Mouse (Mus musculus) neural tube, embryonic 15.5 days (tissue): Measurements from ENCODE around the gene Neu2. TPM values are rescaled to one million over a fixed set of nuclear protein-coding genes. Genes with fewer than 3 reads are reported as not detected.
"Not testable (repeated sequence)": the region's sequence is repeated elsewhere in the genome, so short reads cannot be mapped to it uniquely, and the experiment has no call there.

Experiments
- ATAC-seq: fragments of 200-750 bp; cut with Nextera tagmentation; 2 replicates; pipeline ENCODE4 v1.8.0; 2017; ENCODE audit warnings: mild to moderate bottlenecking, moderate TSS enrichment, moderate library complexity; ENCODE audit not compliant: low FRiP score
- H3K27ac ChIP-seq: fragments of 300-500 bp; sonication (generic); replicated peaks from 2 replicates; pipeline ENCODE4 v1.5.1; 2015; ENCODE audit warnings: mild to moderate bottlenecking, inconsistent platforms
- H3K27me3 ChIP-seq: fragments of 300-500 bp; sonication (generic); replicated peaks from 2 replicates; pipeline ENCODE4 v1.6.1; 2015; ENCODE audit warnings: inconsistent platforms
- H3K36me3 ChIP-seq: fragments of 300-500 bp; sonication (generic); 2 replicates; pipeline ENCODE4 v1.6.1; 2015; ENCODE audit warnings: inconsistent platforms
- H3K4me1 ChIP-seq: fragments of 300-500 bp; sonication (generic); 2 replicates; pipeline ENCODE4 v1.6.1; 2015; ENCODE audit warnings: inconsistent platforms
- H3K4me2 ChIP-seq: fragments of 300-500 bp; sonication (generic); 2 replicates; pipeline ENCODE4 v1.6.1; 2015; ENCODE audit warnings: inconsistent platforms, mild to moderate bottlenecking, moderate library complexity
- H3K4me3 ChIP-seq: fragments of 300-500 bp; sonication (generic); replicated peaks from 2 replicates; pipeline ENCODE4 v1.5.1; 2015; ENCODE audit warnings: mild to moderate bottlenecking, inconsistent platforms
- H3K9ac ChIP-seq: fragments of 300-500 bp; sonication (generic); replicated peaks from 2 replicates; pipeline ENCODE4 v1.6.1; 2015; ENCODE audit warnings: mild to moderate bottlenecking, inconsistent platforms
- H3K9me3 ChIP-seq: fragments of 300-500 bp; sonication (generic); replicated peaks from 2 replicates; pipeline ENCODE4 v1.6.1; 2016; ENCODE audit warnings: inconsistent platforms
- WGBS: fragments of 180-500 bp; shearing (Covaris S2); methylation state at CpG from one replicate; pipeline ENCODE4 v1.1.7; 2015; ENCODE audit warnings: mixed read lengths; 5-methylcytosine and 5-hydroxymethylcytosine counted together
- polyA plus RNA-seq: library from polyadenylated mRNA; unstranded; fragments of >200 nt; fragmentation: Nextera tagmentation; extraction: Ambion mirVana; gene quantifications from 2 replicates; pipeline ENCODE4 v1.2.1, GENCODE M21; 2015

The Neu2 gene
- polyA plus RNA-seq: 0.51 and 4.7 TPM in 2 replicates

DNA sequence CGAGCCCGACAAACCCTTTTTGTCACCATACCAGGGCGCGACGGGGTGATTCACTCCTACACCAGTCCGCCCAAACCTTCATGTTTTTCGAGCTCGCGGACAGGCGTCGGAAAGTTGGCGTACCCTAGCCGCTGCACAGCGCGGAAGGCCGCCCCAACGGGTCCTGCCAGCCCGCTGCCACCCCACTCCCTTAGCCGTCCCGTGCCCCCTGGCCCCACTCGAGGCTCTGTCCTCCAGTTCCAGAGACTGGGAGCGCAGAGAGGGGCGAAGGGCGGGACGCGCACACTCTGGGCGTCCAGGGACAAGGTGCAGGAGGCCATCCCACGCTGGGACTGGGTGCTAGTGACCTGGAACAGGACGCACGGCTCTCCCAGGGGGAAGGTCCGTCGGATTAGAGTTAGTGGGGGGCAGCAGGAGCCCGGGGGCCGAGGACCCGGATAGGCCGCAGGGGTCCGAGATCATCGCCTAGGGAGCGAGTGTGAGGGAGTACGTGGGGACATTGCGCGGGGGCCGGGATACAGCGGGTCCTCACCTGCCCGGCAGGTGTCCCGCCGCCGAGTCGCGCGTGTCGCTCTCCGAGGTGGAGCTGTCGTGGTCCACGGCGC is at the start of gene Neu2:
Gene Neu2, plus strand, starts transcription at position 329 of the 605 bp plus-strand sequence.
- Histone ChIP-seq H3K4me3 (peak within 1 kb of the TSS; percentile 70), H3K27ac (peak within 1 kb of the TSS; percentile 33; the same call in 1 of the 2 replicates), H3K4me2 (peak within 1 kb of the TSS; percentile 97), H3K9ac (peak within 1 kb of the TSS; percentile 60), H3K4me1 (peaks cover 22% of the 10 kb centered on the region), H3K27me3 (peaks cover 22% of the 10 kb centered on the region), H3K9me3 (no peaks in the 10 kb centered on the region), H3K36me3 (no peaks in the 10 kb centered on the region)
- WGBS: 1% methylated on average over 56 of the region's 56 CpGs
- peak; percentile 46 for ATAC-seq

DNA sequence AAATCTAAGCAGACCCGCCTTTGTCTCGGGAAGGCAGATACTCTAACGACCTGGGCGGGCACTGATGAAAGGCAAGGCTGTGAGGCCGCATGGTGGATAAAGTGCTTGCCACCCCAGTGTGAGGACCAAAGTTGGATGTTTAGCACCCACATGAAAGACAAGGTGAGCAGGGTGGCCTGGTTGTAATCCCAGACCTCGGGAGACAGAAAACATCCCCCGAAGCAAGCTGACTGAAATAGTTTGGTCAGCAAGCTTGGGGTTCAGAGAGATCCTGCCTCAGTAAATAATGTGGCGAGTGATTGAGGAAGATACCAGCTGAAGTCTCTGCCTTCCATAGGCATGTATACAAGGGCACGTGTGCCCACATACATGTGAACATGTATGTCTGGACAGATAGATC is 42.2 kb upstream of the Neu2 start:
- ATAC-seq: no peak

DNA sequence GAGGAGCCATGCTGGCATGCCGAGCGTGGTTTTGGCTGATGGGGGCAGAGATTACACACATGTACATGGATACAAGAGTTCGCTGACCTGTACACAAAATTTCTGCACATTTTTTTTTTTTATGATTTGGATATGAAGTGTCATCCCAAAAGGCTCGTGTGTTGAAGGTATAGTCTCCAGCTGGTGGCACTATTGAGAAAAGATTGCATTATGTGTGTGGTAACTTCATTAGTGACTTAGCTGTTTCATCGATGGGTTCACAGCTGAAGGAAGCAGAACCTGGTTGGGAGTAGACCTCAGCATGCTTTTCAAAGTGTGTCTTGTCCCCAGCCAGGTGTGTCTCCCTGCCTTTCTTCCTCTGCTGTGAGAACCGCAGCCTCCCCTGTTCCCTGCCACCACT is 41.4 kb upstream of the Neu2 start:
- Histone ChIP-seq H3K27ac (no peak overlapping the region), H3K9ac (no peak overlapping the region), H3K4me2 (no peak overlapping the region), H3K36me3 (no peaks in the 10 kb centered on the region), H3K4me3 (no peak overlapping the region), H3K27me3 (no peaks in the 10 kb centered on the region), H3K4me1 (peaks cover 3% of the 10 kb centered on the region), H3K9me3 (no peaks in the 10 kb centered on the region)
- ATAC-seq: no peak
- WGBS: 72% methylated on average over 6 of the region's 6 CpGs

More for the DNA sequence above, 42.2 kb upstream of the Neu2 start:
- peak overlapping the region; percentile 26 for H3K4me2 ChIP-seq
- no peaks in the 10 kb centered on the region for H3K27me3 ChIP-seq
- 65% methylated on average over 9 of the region's 9 CpGs for WGBS
- no peaks in the 10 kb centered on the region for H3K9me3 ChIP-seq
- peaks cover 3% of the 10 kb centered on the region for H3K4me1 ChIP-seq
- no peak overlapping the region for H3K27ac ChIP-seq
- H3K4me3 ChIP-seq: no peak overlapping the region
- no peaks in the 10 kb centered on the region for H3K36me3 ChIP-seq
- H3K9ac ChIP-seq: no peak overlapping the region

DNA sequence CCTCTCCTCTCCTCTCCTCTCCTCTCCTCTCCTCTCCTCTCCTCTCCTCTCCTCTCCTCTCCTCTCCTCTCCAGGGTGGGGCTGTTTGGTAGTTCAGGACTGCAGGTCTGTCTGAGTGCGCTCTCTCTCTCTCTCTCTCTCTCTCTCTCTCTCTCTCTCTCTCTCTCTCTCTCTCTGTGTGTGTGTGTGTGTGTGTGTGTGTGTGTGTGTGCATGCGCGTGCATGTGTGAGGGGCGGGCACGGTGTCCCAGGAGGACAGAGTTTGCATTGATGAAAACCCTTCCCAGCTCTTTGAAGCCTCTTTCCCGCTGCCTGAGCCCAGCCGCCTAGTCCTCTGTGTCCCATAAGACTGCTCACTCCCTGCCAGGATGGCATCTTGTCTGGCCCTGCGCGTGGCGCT is 39.7 kb upstream of the Neu2 start, which contains the start of gene Snorc:
Gene Snorc, plus strand, starts transcription at position 301 of the 400 bp plus-strand sequence.
- not testable (repeated sequence) for H3K9me3 ChIP-seq, H3K9ac ChIP-seq, H3K36me3 ChIP-seq, H3K4me1 ChIP-seq, H3K4me3 ChIP-seq, H3K27ac ChIP-seq, H3K4me2 ChIP-seq, ATAC-seq
- WGBS: 44% methylated on average over 7 of the region's 10 CpGs
- H3K27me3 ChIP-seq: peaks cover 11% of the 10 kb centered on the region

DNA sequence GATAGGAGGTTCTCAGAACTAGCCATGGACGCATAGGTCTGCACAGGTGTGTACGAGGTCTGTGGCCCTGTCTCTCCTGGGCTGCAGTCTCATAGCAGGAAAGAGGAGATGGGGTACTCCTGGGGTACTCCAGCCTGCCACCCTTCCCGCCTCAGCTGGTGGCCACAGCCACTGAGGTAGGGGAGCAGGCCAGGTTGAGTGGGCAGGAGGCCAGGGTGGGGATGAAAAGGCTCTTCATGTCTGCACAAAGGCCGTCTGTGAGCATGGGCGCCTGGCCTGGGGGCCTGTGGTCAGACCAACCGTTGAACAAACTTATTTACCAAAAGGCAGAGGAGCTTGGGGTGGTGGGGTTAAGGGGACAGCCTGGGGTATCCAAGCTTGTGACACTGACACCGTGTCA is 37.8 kb upstream of the Neu2 start:
- H3K36me3 ChIP-seq: no peaks in the 10 kb centered on the region

DNA sequence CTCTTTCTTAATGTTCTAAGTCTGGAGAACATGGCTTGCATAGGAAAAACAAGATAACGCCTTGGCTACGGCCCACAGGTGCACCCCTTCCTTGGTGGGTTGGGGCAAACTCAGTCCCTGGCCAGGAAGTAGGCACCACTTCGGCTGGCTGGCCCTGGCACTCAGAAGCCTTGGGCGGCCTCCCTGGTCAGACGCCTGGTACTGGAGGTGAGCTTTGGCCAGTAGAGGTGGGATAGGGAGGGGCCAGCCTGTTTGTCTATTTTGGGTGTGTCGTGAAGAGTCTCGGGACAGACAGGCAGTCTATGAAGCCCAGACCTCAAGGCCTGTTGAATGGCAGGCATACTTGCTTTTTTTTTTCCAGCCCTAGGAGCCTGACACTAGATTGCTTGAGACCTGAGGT is 37.1 kb upstream of the Neu2 start:
- ATAC-seq: no peak
- 86% methylated on average over 7 of the region's 7 CpGs for WGBS
- Histone ChIP-seq H3K4me3 (no peak overlapping the region), H3K4me1 (peaks cover 10% of the 10 kb centered on the region), H3K9me3 (no peaks in the 10 kb centered on the region), H3K36me3 (no peaks in the 10 kb centered on the region), H3K27me3 (peaks cover 25% of the 10 kb centered on the region), H3K4me2 (no peak overlapping the region), H3K9ac (no peak overlapping the region), H3K27ac (no peak overlapping the region)

More for the DNA sequence above, 37.8 kb upstream of the Neu2 start:
- H3K9ac ChIP-seq: no peak overlapping the region
- H3K4me1 ChIP-seq: peaks cover 13% of the 10 kb centered on the region
- no peak for ATAC-seq
- H3K4me2 ChIP-seq: no peak overlapping the region
- H3K4me3 ChIP-seq: no peak overlapping the region
- no peak overlapping the region for H3K27ac ChIP-seq
- peaks cover 25% of the 10 kb centered on the region for H3K27me3 ChIP-seq
- H3K9me3 ChIP-seq: no peaks in the 10 kb centered on the region
- WGBS: 79% methylated on average over 7 of the region's 7 CpGs

DNA sequence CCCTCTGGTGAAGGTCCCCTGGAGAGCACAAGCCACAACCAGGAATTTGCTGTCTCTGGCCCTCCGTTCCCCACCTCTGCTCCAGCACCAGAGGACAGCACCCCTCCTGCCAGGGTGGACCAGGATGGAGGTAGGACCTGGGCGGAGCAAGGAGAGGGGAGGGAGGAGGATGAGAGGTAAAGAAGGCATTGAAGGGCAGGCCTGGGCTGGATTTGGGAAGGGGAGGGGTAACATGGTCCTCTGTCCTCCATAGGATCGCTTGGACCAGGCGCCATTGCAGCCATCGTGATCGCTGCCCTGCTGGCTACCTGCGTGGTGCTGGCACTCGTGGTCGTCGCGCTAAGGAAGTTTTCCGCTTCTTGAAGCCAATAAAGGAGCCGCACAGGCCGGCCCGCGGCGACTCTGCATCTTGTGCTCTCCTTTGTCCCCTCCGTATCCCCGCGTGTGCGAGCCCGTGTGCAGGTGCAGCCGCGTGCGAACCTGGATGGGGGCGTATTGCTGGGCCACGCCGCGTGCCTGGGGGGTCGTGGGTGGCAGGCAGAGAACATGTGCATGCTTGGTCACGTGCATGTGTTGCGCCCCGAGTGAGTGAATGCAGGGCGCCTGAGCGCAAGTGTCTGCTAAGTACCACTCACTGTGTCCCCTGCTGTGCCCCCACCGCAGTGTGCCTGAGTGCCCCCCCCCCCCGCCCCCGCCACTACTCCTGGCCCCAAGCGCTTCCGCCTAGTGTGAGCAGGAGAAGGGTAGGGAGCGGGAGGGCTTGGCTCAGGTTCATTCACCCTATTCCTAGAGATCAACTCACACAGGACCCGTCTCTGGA is 34.4 kb upstream of the Neu2 start:
- H3K9ac ChIP-seq: peak overlapping the region; percentile 30; the same call in 1 of the 2 replicates
- H3K27ac ChIP-seq: no peak overlapping the region
- H3K4me2 ChIP-seq: peak overlapping the region; percentile 92
- WGBS: 3% methylated on average over 39 of the region's 42 CpGs
- H3K4me1 ChIP-seq: peaks cover 10% of the 10 kb centered on the region
- peak overlapping the region; percentile 43 for H3K4me3 ChIP-seq
- H3K27me3 ChIP-seq: peaks cover 25% of the 10 kb centered on the region
- peak; percentile 64 for ATAC-seq
- H3K36me3 ChIP-seq: no peaks in the 10 kb centered on the region
- H3K9me3 ChIP-seq: no peaks in the 10 kb centered on the region

DNA sequence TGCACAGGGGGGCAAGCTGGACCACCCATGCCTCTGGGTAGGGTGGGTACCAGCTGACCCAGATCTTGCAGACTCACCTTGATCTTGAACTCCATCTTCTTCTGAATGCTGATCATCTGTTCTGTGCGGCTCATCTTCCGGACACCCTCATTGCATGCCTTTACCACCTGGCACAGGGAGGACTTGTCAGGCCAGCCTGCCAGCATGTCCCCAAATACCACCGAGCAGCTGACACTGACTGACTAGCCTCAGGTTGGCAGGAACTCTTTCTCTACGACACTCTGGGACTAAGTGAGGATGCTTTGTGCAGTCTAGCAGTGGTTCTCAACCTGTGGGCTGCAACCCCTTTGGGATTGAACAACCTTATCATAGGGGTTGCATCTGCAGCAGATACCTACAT is 27.1 kb upstream of the Neu2 start:
- Histone ChIP-seq H3K4me1 (no peaks in the 10 kb centered on the region), H3K36me3 (peaks cover 17% of the 10 kb centered on the region; the same call in 1 of the 2 replicates), H3K4me3 (no peak overlapping the region), H3K27ac (no peak overlapping the region), H3K9ac (no peak overlapping the region), H3K9me3 (no peaks in the 10 kb centered on the region), H3K4me2 (no peak overlapping the region), H3K27me3 (no peaks in the 10 kb centered on the region)
- no peak for ATAC-seq
- WGBS: 88% methylated on average over 4 of the region's 4 CpGs

DNA sequence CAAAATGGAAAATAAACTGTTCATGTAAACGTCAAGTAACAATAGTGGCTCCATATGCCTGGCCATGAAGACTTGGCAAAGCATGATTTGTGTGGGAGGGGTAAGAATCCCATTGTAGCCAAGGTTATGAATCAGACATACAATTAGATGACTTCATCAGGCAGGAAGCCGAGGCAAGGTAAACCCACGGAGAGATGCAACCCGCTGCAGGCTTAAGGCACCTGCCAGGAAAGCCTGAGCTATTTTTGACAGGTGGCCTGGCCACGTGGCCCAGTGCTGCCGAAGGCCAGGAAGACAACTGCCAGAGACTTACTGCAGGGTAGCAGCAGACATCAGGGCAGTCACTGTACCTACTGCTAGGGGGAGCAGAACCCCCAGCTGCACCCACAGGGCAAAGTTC is 23.3 kb upstream of the Neu2 start:
- H3K4me1 ChIP-seq: no peaks in the 10 kb centered on the region
- no peak overlapping the region for H3K27ac ChIP-seq
- H3K27me3 ChIP-seq: no peaks in the 10 kb centered on the region
- no peak overlapping the region for H3K4me3 ChIP-seq
- no peaks in the 10 kb centered on the region for H3K9me3 ChIP-seq
- H3K4me2 ChIP-seq: no peak overlapping the region
- 78% methylated on average over 6 of the region's 6 CpGs for WGBS
- ATAC-seq: no peak
- H3K36me3 ChIP-seq: peaks cover 28% of the 10 kb centered on the region; the same call in 1 of the 2 replicates
- H3K9ac ChIP-seq: no peak overlapping the region

DNA sequence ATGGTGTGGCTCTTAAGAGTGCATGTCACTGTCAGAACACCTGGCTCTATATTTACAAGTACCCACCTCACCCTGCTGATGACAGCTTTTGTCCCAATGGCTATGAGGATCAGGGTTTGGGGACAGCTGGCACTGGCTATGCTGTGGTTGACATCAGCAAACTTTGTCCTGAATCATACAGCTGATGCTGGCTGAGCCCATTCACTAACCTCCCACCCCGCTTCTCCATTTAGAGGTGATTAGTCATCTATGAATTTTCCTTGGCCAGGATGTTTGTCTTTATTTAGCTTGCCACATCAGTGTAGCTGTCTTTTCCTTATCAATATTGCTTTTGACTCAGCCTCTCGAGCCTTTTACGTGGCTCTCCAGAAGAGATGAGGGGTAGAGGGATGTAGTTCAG is 17.4 kb upstream of the Neu2 start:
- Histone ChIP-seq H3K9me3 (no peaks in the 10 kb centered on the region), H3K36me3 (peaks cover 14% of the 10 kb centered on the region), H3K4me1 (no peaks in the 10 kb centered on the region), H3K4me2 (no peak overlapping the region), H3K27me3 (no peaks in the 10 kb centered on the region), H3K9ac (no peak overlapping the region), H3K27ac (no peak overlapping the region), H3K4me3 (no peak overlapping the region)
- WGBS: 91% methylated on average over 3 of the region's 3 CpGs
- ATAC-seq: no peak

DNA sequence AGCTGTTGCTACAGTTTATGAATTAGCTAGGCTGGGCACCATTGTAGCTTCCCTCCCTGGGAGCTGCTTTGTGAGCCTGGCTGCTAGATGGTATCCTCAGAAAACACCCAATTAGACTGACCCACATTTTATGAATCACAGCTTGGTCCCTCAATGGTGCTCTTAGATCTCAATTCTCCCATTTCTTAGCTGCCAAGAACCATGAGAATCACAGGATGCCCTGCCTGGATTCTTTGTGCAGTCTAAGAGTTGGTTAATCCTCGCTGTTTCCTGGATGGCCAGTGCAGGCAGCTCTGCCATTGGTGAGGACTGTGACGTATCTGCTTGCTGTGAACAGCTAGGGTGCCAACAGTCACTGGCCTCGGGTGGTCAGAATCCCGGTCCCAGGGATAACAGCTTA is 16.1 kb upstream of the Neu2 start:
- no peak for ATAC-seq
- H3K4me3 ChIP-seq: no peak overlapping the region
- WGBS: 89% methylated on average over 4 of the region's 4 CpGs
- H3K27me3 ChIP-seq: no peaks in the 10 kb centered on the region
- H3K9ac ChIP-seq: no peak overlapping the region
- H3K27ac ChIP-seq: no peak overlapping the region
- H3K4me2 ChIP-seq: no peak overlapping the region
- H3K9me3 ChIP-seq: no peaks in the 10 kb centered on the region
- no peaks in the 10 kb centered on the region for H3K4me1 ChIP-seq
- peaks cover 1% of the 10 kb centered on the region; the same call in 1 of the 2 replicates for H3K36me3 ChIP-seq

DNA sequence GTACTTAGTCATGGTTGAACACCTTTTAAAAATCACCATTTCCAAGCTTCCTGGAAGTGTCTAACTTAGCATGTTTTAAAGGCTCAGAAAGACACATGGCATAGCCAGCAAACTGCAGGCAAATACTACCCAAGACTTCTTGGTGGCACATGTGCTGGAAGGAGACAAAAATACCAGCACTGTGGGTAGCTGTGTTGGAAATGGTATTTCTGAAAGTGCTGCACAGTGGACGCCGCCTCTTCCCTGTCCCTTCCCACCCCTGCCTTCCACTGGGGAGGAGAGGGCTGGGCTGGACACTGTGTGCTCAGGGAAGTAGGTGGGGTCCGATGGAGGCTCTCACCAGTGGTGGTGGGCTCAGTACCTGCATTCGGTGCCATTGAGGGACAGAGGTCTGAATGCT is 4.2 kb upstream of the Neu2 start:
- Histone ChIP-seq H3K27ac (no peak overlapping the region), H3K9ac (no peak overlapping the region), H3K4me2 (no peak overlapping the region), H3K27me3 (peaks cover 22% of the 10 kb centered on the region), H3K4me1 (peaks cover 18% of the 10 kb centered on the region), H3K4me3 (no peak overlapping the region), H3K9me3 (no peaks in the 10 kb centered on the region), H3K36me3 (0 out of 2 replicates have a peak, but pooled peaks cover 8% of the 10 kb centered on the region)
- 96% methylated on average over 4 of the region's 4 CpGs for WGBS
- no peak for ATAC-seq
